Mouse (Mus musculus) heart, postnatal 14 days (tissue): Measurements from ENCODE around the gene Gm37240. TPM values are rescaled to one million over a fixed set of nuclear protein-coding genes. Genes with fewer than 3 reads are reported as not detected.

Experiments
- DNase-seq, 2 experiments: peaks; one replicate each; pipeline ENCODE4 v3.0.0; 2021 to 2022
- intact Hi-C: fragments of 180-260 bp; cut with DNase I; formaldehyde crosslinking; loops from one replicate; pipeline ENCODE4 v1.15.1; 2025
- total RNA-seq, 2 experiments: library from RNA; stranded (reverse); gene quantifications; 2 replicates each; pipeline ENCODE4 v1.2.3; 2021

Gene Gm37240
- total RNA-seq, 2 experiments from 2014 or later: 39.0 to 42.7 TPM

DNA sequence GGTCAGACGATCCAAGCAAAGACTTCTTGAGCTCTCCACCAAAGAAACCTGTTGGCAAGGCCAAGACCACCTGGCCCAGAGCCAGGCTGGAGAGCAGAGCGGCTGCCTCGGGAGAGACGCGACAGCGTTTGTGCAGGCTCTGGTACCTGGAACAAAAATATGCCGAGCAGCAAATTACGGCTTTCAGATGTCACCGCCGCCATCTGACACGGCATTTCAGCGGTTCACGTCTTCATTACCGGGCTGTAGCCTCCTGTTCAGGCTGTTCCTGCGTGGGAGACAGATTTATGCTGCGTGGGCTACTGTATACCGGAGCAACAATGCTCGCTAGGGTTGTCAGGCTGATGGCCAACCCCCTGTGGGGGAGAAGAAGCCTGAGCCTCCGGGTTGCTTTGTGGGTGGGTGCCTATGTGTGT is 700.6 kb downstream of the Gm37240 start:
- intact Hi-C loops: no loop called here
- peak; percentile 25 to 46 for DNase-seq

GRCm38 (mm10) chr3:85185827-85186226 is 701.5 kb downstream of the Gm37240 start:
- DNase-seq: no peak
- intact Hi-C loops: no loop called here

DNA sequence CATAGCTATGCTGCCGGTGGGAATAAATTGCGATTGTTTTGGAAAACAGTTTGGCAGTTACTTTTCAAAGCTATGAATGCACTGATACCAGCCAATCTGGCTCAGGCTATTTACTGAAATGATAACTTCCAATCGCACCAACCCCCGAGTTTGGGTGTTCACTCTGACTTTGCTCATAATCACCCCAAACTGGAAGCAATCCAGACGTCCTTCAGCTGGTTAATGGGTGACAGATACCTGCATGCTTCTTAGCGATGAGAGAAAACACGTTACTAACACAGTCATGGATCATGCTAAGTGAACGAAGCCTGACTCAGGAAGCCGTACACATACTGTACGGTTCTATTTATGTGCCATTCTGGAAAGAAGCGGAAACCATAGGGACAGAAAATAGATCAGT is 702.4 kb downstream of the Gm37240 start:
- intact Hi-C loops: no loop called here
- DNase-seq: no peak

DNA sequence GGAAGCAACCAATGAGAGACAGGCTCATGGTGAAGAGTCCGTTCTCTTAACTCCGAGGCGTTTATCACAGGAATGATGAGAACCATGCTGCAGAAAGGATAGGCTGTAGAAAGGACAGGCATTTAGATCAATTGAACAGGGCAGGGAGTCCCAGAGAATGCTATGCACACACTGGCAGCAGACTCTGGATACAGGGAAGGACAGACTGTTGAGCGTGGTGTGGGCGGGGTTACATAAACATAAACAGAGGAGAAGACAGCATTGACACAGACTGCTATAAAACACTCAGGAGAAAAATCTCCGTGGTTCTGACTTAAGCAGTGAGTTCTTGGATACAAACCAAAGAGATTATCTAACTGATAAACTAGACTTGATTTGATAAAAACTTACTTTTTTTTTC is 703.2 kb downstream of the Gm37240 start:
- intact Hi-C loops: no loop called here
- DNase-seq: no peak

- DNase-seq: no peak
- intact Hi-C loops: no loop called here
These were observed 710.6 kb downstream of the Gm37240 start for GRCm38 (mm10) chr3:85176736-85177135.

DNA sequence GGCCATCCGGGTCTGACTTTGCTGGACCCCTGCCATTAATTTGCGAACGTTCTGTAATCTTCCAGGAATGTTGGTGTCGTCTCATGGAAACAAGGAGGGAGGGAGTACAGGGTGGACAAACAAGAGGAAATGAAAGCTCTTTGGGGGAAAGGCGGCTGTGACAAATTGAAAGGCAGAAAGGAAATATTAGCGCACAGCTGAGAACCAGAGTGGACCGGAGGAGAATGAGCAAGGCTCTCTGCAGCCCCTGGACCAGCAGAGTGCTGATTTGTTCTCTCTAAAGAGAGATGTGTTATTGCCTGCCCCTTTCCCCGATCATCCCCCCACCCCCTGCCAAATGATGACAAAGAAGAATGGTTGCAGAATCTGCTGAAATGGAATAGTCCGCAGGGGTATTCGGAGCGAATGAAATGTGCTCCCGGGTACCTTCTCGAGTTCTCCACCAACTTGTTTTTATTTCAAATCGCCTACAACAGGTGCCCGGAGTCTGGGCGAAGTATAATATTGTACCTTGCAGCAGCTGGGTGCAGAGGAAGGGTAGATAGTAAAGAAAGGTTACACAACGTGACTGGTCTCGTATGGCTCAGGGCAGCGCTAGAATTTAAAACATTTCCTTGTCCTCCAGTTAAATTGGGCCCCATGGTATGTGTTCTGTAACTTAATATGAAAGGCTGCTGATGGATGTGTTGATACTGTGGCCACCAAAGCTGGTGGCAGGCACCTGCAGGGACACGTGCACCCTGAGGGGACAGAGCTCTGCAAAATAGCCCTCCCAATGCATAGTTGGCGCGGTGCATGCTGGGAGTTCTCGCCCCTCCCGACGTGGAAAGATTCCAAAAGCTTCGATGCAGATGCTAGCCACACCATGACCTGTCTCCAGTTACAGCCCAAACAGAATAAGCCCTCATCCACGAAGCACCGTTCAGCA is 712.5 kb downstream of the Gm37240 start:
- intact Hi-C loops: no loop called here
- DNase-seq: no peak

DNA sequence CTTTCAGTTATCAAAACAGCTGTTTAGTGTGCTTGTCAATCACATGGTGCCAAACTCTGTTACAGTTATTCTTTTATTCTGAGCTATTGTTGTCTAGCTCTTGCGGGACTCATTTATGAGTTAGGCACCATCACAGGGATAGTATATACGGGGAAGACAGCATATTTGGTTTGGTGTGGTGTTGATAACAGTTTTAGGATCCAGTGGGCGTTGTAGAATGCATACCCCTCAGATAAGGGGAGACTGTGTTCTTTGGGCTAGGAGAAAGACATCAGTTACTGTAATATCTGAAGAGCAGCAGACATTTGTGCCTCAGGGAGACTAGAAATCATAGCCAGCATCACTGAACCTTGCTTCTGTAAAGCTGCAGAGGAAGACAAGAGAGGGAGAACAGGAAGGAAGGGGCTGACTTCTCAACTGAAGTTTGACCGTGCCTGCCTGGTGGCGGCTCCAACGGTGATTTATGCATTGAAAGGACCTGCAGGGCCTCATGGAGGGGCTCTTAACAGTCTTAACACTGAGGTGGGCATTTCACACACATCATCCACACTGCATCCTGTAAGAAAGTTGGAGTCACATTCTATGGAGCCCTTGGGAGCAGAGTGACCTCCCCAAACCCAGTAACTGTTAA is 713.8 kb downstream of the Gm37240 start:
- no peak for DNase-seq
- intact Hi-C loops: no loop called here

DNA sequence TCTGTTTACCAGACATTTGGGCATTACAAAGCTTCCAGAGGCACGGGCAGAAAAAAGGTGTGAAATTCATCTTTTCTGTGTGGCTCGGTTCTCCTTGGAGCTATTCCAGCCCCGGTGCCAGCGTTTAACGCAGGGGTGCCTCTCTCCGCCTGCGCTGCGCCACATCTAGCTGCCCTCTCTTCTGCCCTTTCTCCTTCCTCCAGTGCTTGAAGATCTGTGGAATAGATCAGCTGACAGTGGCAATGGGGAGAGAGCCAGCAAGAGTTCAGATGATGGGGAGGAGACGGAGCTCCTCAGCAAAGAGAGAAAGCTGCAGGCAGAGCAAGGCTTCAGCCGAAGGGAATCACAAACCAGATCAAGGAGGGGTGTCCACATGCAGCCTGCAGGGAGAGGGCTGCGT is 714.8 kb downstream of the Gm37240 start:
- DNase-seq: no peak
- intact Hi-C loops: no loop called here

DNA sequence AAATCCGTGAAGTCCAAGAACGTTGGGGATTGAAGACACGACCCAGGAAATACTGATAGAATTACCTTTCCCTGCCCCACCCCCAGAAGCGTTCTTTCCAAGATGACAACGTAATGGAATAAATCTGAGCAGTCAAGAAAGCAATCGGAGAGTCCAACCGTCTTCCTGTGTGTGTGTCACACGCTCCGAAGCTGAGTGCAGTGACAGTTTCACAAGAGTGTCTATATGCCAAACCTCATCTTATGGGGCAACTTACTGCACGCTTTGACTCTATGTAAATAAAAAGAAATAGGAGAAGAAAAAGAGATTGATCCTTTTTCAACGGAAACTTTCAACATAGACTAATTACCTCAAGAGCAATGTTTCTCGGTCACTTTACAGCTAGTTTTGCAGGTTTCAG is 715.2 kb downstream of the Gm37240 start:
- intact Hi-C loops: no loop called here
- no peak for DNase-seq

DNA sequence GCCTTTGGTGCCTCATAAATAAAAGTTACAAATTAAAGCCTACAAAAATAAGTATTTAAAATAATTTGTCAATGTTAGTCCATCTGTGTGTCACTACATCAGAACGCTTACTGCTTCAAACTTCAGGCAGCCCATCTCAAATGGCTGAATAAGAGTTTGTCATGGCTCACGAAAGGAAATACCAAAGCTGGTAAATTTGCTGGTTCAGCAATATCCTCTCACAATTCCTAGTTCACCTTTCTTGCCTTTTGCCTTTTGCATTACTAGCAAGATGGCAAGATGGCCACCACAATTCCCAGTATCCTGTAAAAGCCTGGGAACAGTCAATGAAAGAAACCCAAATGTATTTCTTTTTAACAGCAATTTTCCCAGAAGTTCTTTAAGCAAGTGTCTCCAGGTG is 718.5 kb downstream of the Gm37240 start:
- DNase-seq: no peak
- intact Hi-C loops: no loop called here

GRCm38 (mm10) chr3:85164931-85165330 is 722.4 kb downstream of the Gm37240 start:
- no peak for DNase-seq
- intact Hi-C loops: no loop called here

DNA sequence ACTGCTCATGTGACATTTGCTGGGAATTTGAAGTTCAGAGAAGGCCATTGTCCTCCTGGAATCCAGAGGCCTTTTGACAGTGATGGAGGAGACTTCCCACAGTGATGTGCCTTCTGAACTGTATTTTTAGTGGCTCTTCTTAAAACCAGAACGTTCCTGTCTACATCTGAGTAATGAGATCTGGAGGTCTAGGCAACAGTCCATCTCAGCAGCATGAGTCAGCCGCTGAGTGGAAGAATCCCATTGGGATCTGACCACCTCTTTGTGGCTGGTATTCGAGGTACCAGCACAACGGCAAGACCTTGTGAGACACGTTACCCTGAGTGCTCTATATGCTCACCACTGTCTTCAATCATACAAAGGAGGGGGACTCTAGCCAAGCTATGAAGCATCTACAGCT is 723.9 kb downstream of the Gm37240 start:
- no peak for DNase-seq
- intact Hi-C loops: no loop called here

DNA sequence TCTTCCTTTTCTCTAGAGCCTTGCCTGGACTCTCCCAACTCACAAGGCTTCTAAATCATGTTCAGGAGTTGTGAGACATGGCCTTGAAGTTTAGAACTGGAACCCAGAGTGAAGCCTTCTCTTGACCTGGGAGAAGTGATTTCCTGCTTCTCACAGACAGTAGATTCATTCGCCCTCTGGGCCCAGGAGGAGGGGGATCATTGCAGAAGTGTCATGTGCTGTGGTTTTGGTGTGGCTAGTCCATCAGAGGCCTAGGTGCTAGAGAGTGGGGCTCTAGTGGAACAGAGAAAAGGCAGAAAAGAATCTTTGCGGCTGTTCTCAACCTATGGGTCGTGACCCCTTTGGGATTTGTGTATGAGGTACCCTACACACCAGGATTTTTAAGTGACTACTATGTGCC is 724.9 kb downstream of the Gm37240 start:
- intact Hi-C loops: no loop called here
- no peak for DNase-seq

- intact Hi-C loops: no loop called here
These were observed 726.5 kb downstream of the Gm37240 start for GRCm38 (mm10) chr3:85160816-85161215.

DNA sequence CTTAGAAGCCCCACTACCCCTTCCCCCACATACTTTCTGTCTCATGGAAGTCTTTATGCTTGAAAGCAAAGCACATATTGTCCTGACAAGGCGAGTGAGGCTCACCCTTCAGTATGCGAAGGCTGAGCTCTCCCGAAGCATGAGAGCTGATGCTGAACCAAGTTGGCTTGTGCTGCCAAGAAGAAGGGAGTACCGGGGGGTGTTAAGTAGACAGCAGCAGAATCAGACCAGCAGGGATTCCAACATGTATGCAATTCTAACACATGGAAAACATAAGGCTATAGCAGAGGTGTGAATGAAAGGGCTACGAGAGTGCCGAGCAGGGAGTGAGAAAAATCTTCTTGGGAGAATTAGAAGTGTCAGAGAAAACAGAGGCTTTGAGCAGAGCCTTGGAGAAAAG is 727.7 kb downstream of the Gm37240 start:
- intact Hi-C loops: no loop called here
- DNase-seq: no peak

More at GRCm38 (mm10) chr3:85160816-85161215, 726.5 kb downstream of the Gm37240 start:
- DNase-seq: no peak

GRCm38 (mm10) chr3:85148816-85149215 is 738.5 kb downstream of the Gm37240 start:
- DNase-seq: no peak
- intact Hi-C loops: no loop called here

- intact Hi-C loops: no loop called here
- DNase-seq: no peak
These were observed 739.2 kb downstream of the Gm37240 start for GRCm38 (mm10) chr3:85148038-85148550.

- peak in 1 of 2 experiments; percentile 40 for DNase-seq
- intact Hi-C loops: no loop called here
These were observed 741.8 kb downstream of the Gm37240 start for GRCm38 (mm10) chr3:85145568-85145967.

- intact Hi-C loops: no loop called here
- DNase-seq: no peak
These were observed 742.2 kb downstream of the Gm37240 start for GRCm38 (mm10) chr3:85145076-85145475.

DNA sequence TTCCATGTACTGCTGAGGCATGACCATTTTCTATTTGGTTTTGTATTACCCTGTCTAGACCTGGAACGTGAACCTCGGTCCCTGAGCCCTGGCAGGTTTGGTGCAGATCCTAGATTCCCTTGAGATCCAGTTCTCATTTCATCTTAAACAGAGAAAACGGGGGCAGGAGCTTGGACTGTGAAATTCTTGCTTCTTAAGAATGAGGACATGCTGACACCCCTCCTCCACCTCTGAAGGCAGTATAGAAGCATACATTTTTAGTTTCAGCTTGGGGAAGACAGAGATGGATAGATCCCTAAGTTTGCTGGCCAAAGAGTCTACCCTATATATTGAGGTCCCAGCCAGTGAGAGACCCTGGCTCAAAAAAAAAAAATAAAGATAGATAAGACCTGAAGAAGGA is 742.9 kb downstream of the Gm37240 start:
- DNase-seq: no peak
- intact Hi-C loops: no loop called here

DNA sequence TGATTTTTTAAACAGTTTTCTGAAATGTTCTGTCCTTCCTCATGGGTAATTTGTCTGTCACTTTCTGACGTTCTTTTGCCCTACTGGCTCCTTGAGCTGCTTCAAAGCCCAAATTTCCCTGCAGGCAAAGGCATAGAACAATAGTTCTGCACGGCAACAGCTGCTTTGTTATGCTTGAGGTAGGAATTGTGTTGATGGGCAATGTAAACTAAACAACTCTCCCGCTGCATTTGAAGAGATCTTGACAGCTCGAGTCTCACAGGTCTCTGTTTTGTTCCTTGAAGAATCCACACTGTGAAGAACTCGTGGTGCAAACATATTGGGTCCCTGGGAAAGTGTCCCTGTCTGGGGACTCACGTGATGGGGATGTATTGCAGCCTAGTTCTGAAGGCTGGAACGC is 746.8 kb downstream of the Gm37240 start:
- DNase-seq: no peak
- intact Hi-C loops: no loop called here

DNA sequence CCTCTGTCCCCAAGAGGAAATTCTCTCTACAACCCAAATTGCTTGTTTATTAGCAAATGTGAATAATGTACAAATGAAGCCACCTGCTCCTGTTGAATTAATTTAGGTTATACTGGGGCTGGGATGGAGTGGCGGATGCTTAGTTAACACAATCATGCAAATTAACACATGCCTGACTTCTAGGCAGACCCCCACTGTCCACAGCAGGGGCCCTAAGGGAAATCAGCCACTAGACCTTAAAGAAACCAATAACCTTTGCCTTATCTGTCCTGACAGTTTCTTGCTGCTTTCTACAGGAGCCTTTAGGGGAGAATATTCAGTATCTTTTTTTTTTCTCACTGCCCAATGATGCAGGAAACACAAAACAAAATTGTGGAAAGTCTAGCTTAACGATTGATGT is 748.9 kb downstream of the Gm37240 start:
- intact Hi-C loops: no loop called here
- no peak for DNase-seq
